Mouse (Mus musculus): ENCODE measurements around the gene Tecr. TPM values are rescaled to one million over a fixed set of nuclear protein-coding genes. Genes with fewer than 3 reads are reported as not detected.

Gene Tecr
- total RNA-seq, 1 experiment from 2014 or later, result 260 TPM

- no peak for ATAC-seq (replicated peaks; ENCODE audit: low read depth, poor library complexity, severe bottlenecking)
These were observed 39.6 kb downstream of the Tecr start for GRCm38 (mm10) chr8:83568128-83568527.

GRCm38 (mm10) chr8:83567668-83568067, 40.1 kb downstream of the Tecr start:
- no peak for ATAC-seq (replicated peaks; ENCODE audit: low read depth, poor library complexity, severe bottlenecking)

- ATAC-seq (replicated peaks; ENCODE audit: low read depth, poor library complexity, severe bottlenecking), result peak; percentile 92
These were observed 41.0 kb downstream of the Tecr start, which contains the start of gene Ndufb7 for GRCm38 (mm10) chr8:83566469-83567395. Gene Ndufb7 (plus strand): TSS chr8:83566671.

GRCm38 (mm10) chr8:83565731-83566375, 41.9 kb downstream of the Tecr start:
- peak; percentile 23; the same call in 1 of the 2 replicates for ATAC-seq (replicated peaks; ENCODE audit: low read depth, poor library complexity, severe bottlenecking)

GRCm38 (mm10) chr8:83563246-83563645, 44.5 kb downstream of the Tecr start:
- no peak for ATAC-seq (replicated peaks; ENCODE audit: low read depth, poor library complexity, severe bottlenecking)

GRCm38 (mm10) chr8:83562669-83563068, 45.1 kb downstream of the Tecr start:
- ATAC-seq (replicated peaks; ENCODE audit: low read depth, poor library complexity, severe bottlenecking), result no peak

- no peak for ATAC-seq (replicated peaks; ENCODE audit: low read depth, poor library complexity, severe bottlenecking)
These were observed 72.0 kb downstream of the Tecr start, which contains the start of gene Olfr370 for GRCm38 (mm10) chr8:83535736-83536135. Gene Olfr370 (plus strand): TSS chr8:83535780.

GRCm38 (mm10) chr8:83534802-83535201, 73.0 kb downstream of the Tecr start:
- ATAC-seq (replicated peaks; ENCODE audit: low read depth, poor library complexity, severe bottlenecking), result no peak

Other genes with a start within 250 kb of the Tecr start
- gene Clgn, start 218.1 kb downstream of the Tecr start, total RNA-seq (2017), result 0.23 and 1.2 TPM in 2 replicates
- 52.8 and 70.0 TPM in 2 replicates for gene Scoc, start 149.6 kb downstream of the Tecr start, total RNA-seq (2017)
- gene Olfr370, start 72.2 kb downstream of the Tecr start, total RNA-seq (2017), result not detected in 2 replicates
- 169 and 208 TPM in 2 replicates for gene Ndufb7, start 41.3 kb downstream of the Tecr start, total RNA-seq (2017)
- gene Dnajb1, start 222 bp upstream of the Tecr start, total RNA-seq (2017), result 60.2 and 72.6 TPM in 2 replicates
- 18.2 and 18.5 TPM in 2 replicates for gene Gipc1, start 44.7 kb upstream of the Tecr start, total RNA-seq (2017)
- 1.6 and 4.5 TPM in 2 replicates for gene Ptger1, start 58.7 kb upstream of the Tecr start, total RNA-seq (2017)
- 34.4 and 63.9 TPM in 2 replicates for gene Pkn1, start 91.2 kb upstream of the Tecr start, total RNA-seq (2017)
- gene Ddx39, start 107.2 kb upstream of the Tecr start, total RNA-seq (2017), result 109 and 124 TPM in 2 replicates
- 15.0 and 15.2 TPM in 2 replicates for gene Adgre5, start 133.4 kb upstream of the Tecr start, total RNA-seq (2017)

Measured in common myeloid progenitor, adult 5-6 weeks (primary cell).